Mouse (Mus musculus) lung, embryonic 14.5 days (tissue): ENCODE data around the gene Gm3532. TPM values are rescaled to one million over a fixed set of nuclear protein-coding genes. Genes with fewer than 3 reads are reported as not detected.
"Not testable (repeated sequence)": the region's sequence is repeated elsewhere in the genome, so short reads cannot be mapped to it uniquely, and the experiment has no call there.

Experiments used
- ATAC-seq: fragments of 200-750 bp; cut with Nextera tagmentation; 2 replicates; pipeline ENCODE4 v1.8.0; 2017; ENCODE audit warnings: mild to moderate bottlenecking, moderate TSS enrichment, moderate library complexity; ENCODE audit not compliant: insufficient read depth
- DNase-seq: peaks from one replicate; pipeline ENCODE4 v3.0.0-alpha.2; 2015
- H3K27ac ChIP-seq: fragments of 300-500 bp; sonication (generic); 2 replicates; pipeline ENCODE4 v1.5.1; 2014; ENCODE audit warnings: low read depth, mild to moderate bottlenecking, moderate library complexity
- H3K27me3 ChIP-seq: fragments of 300-500 bp; sonication (generic); 2 replicates; pipeline ENCODE4 v1.6.1; 2014; ENCODE audit warnings: low read length, control low read depth; ENCODE audit not compliant: insufficient read depth
- H3K36me3 ChIP-seq: fragments of 300-500 bp; sonication (generic); 2 replicates; pipeline ENCODE4 v1.6.1; 2014; ENCODE audit warnings: control low read depth; ENCODE audit not compliant: insufficient read depth
- H3K4me1 ChIP-seq: fragments of 300-500 bp; sonication (generic); 2 replicates; pipeline ENCODE4 v1.6.1; 2014; ENCODE audit warnings: antibody characterized with exemption, control low read depth; ENCODE audit not compliant: insufficient read depth
- H3K4me2 ChIP-seq: fragments of 300-500 bp; sonication (generic); 2 replicates; pipeline ENCODE4 v1.6.1; 2014; ENCODE audit warnings: mild to moderate bottlenecking
- H3K4me3 ChIP-seq: fragments of 300-500 bp; sonication (generic); 2 replicates; pipeline ENCODE4 v1.5.1; 2014; ENCODE audit warnings: low read depth, low read length
- H3K9ac ChIP-seq: fragments of 300-500 bp; sonication (generic); 2 replicates; pipeline ENCODE4 v1.6.1; 2014
- H3K9me3 ChIP-seq: fragments of 300-500 bp; sonication (generic); 2 replicates; pipeline ENCODE4 v1.6.1; 2016; ENCODE audit warnings: low read depth, low read length, control low read depth
- WGBS: fragments of 180-500 bp; shearing (Covaris S2); extraction: QIAGEN DNeasy Blood & Tissue Kit; methylation state at CpG from one replicate; pipeline ENCODE4 v1.1.7; 2014; 5-methylcytosine and 5-hydroxymethylcytosine counted together
- polyA plus RNA-seq: library from polyadenylated mRNA; unstranded; fragments of >200 nt; fragmentation: Nextera tagmentation; extraction: Ambion mirVana; gene quantifications from 2 replicates; pipeline ENCODE4 v1.2.1, GENCODE M21; 2014

Gene Gm3532
- not detected in 2 replicates for polyA plus RNA-seq

DNA sequence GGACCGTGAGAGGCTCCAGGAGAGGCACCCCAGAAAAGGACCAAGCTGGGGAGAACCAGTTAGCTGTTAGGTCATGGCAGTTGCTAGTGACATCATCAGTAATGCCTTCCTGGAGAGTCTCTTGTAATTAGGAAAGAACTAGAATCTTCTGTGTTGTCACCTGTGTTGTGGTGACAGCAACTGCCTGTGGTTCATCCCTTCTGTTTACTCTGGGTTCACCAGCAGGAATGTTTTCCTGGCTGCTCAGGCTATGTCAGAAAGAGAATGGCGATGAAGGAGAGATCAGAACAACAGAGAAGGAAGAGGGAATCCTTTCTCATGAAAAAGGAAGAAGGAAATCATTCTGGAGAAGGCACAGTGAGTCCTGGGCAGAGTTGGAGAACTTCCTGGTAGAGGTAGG, at the start of gene Gm3532:
TSS of gene Gm3532 (plus strand) at position 301 of the 400 bp plus-strand sequence.
- H3K4me1 ChIP-seq, ATAC-seq, H3K9ac ChIP-seq, H3K27me3 ChIP-seq, H3K4me3 ChIP-seq, H3K36me3 ChIP-seq, DNase-seq, H3K9me3 ChIP-seq, H3K27ac ChIP-seq, H3K4me2 ChIP-seq: not testable (repeated sequence)
- WGBS, result no CpG with 5 or more reads among the region's 2 CpGs

DNA sequence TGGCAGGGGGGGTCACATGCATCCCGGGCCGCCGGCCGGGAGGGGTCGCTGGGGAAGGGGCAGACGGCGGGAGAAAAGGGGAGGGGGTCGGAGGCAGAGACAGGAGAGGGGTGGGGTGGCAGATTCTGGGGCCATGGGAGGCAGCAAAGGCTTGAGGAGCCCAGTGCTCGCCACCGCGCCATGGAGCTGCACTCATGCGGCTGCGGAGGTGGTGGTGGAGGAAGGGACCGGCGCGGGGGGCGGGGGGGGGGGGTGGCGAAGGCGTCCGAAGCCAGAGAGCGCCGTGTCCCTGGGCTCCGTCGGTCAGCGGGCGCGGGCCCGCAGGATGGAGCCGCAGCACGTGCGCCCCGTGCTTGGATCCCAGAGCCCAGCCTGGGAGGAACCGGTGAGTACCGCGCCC, 36.9 kb upstream of the Gm3532 start, which contains the start of gene Gm3488:
TSS of gene Gm3488 (plus strand) at position 301 of the 400 bp plus-strand sequence.
- not testable (repeated sequence) for H3K4me3 ChIP-seq, H3K9ac ChIP-seq, H3K36me3 ChIP-seq, H3K27ac ChIP-seq, H3K4me2 ChIP-seq, H3K27me3 ChIP-seq, H3K9me3 ChIP-seq, DNase-seq, H3K4me1 ChIP-seq, ATAC-seq
- WGBS, result no CpG with 5 or more reads among the region's 35 CpGs

Other genes with a start within 250 kb of the Gm3532 start
- not detected in 2 replicates for gene Gm3542, start 203.6 kb upstream of the Gm3532 start, polyA plus RNA-seq
- 0.72 TPM in 1 of 2 replicates, not detected in the other for gene Gm3500, start 149.4 kb upstream of the Gm3532 start, polyA plus RNA-seq
- gene Gm3194, start 83.0 kb upstream of the Gm3532 start, polyA plus RNA-seq, result 0.53 and 0.91 TPM in 2 replicates
- not detected in 2 replicates for gene Gm8246, start 60.7 kb upstream of the Gm3532 start, polyA plus RNA-seq
- not detected in 2 replicates for gene Gm3187, start 54.3 kb upstream of the Gm3532 start, polyA plus RNA-seq
- gene Gm3488, start 36.8 kb upstream of the Gm3532 start, polyA plus RNA-seq, result 1.3 and 1.6 TPM in 2 replicates
- not detected in 2 replicates for gene Gm8265, start 94.5 kb downstream of the Gm3532 start, polyA plus RNA-seq
- not detected in 2 replicates for gene Gm9603, start 149.0 kb downstream of the Gm3532 start, polyA plus RNA-seq
- 0.68 TPM in 1 of 2 replicates, not detected in the other for gene Gm3373, start 203.1 kb downstream of the Gm3532 start, polyA plus RNA-seq